Mouse (Mus musculus): ENCODE results near the gene Rimklb. TPM values are rescaled to one million over a fixed set of nuclear protein-coding genes. Genes with fewer than 3 reads are reported as not detected.
A peak's percentile ranks its signal among the peaks of the same experiment; 100 is the strongest.

Rimklb gene
- polyA plus RNA-seq, 1 experiment from 2014 or later: not detected

DNA sequence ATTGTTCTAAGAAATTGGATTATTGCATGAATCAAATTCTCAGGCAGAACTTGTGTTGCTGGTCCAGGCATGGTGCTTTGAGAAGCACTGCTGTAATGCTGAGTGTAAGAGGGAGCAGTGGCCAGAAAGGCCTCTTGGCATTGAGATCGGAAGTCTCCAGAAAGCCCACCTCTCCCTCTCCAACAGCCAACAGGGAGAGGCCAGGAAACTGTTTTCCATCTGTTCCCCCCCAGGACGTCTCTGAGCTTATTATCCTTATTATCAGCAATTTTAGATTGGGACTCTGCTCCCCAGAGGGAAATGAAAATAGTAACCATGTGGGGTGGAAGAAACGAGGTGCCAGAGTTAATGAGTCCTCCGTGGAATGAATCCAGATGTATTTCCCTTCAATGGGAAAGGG, 82.2 kb downstream of the Rimklb start:
- H3K27me3 ChIP-seq: peaks cover 3% of the 10 kb centered on the region
- no peak for DNase-seq (ENCODE audit: low read depth, low spot score)
- CTCF ChIA-PET: interaction anchor here (1.5 kb wide), 1 partner anchor 14 kb away, joined by 5 read pairs; no protein-coding TSS in a partner anchor
- in situ Hi-C loops (cut with MboI; ENCODE audit: low pct_unique_long_range_greater_than_20kb): no loop called here
- POLR2A ChIA-PET: interaction anchor here (0.6 kb wide), 1 partner anchor 137 kb away, joined by 3 read pairs; no protein-coding TSS in a partner anchor
- no peak for TF ChIP-seq CTCF (IDR thresholded peaks at IDR 0.05)
- ATAC-seq: no peak

- ATAC-seq (no peak), DNase-seq (ENCODE audit: low read depth, low spot score) (no peak)
- ChIA-PET CTCF (interaction anchor here (0.7 to 1.2 kb wide), 2 partner anchors 9 to 10 kb away, joined by 4 read pairs; no protein-coding TSS in a partner anchor), POLR2A (no interaction called here)
- no peak for TF ChIP-seq CTCF (IDR thresholded peaks at IDR 0.05)
- in situ Hi-C loops (cut with MboI; ENCODE audit: low pct_unique_long_range_greater_than_20kb): no loop called here
- peaks cover 15% of the 10 kb centered on the region for H3K27me3 ChIP-seq
These were observed 87.3 kb downstream of the Rimklb start for GRCm38 (mm10) chr6:122411281-122411680.

- TF ChIP-seq CTCF (IDR thresholded peaks at IDR 0.05): peak; percentile 71
- in situ Hi-C loops (cut with MboI; ENCODE audit: low pct_unique_long_range_greater_than_20kb): no loop called here
- no peak for ATAC-seq
- peaks cover 15% of the 10 kb centered on the region for H3K27me3 ChIP-seq
- ChIA-PET CTCF (interaction anchor here (1.1 to 1.5 kb wide), 3 partner anchors 9 to 14 kb away, joined by 3 to 5 read pairs (median 4); no protein-coding TSS in a partner anchor), POLR2A (no interaction called here)
- DNase-seq (ENCODE audit: low read depth, low spot score): no peak
These were observed 96.3 kb downstream of the Rimklb start for GRCm38 (mm10) chr6:122402240-122402639.

DNA sequence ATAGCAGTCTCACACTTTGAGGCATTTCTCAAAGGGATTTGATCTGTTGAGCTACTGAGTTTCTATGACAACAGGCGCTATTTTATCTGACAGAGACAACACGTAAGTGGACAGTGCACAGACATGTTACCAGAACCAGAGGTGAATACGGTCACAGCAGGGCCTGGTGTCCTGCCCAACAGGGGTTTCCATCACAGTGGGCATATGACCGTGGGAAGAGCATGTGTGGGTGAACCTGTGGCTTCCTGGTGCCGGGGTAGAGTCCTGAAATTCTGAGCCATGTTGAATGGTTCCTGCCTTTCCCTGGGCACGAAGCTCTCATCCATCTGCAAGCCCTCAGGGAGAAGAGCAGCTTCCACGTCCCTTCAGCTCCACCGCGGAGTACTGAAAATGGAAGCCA, 98.3 kb downstream of the Rimklb start:
- CTCF ChIA-PET: no interaction called here
- no peak for DNase-seq (ENCODE audit: low read depth, low spot score)
- in situ Hi-C loops (cut with MboI; ENCODE audit: low pct_unique_long_range_greater_than_20kb): no loop called here
- H3K27me3 ChIP-seq: peaks cover 6% of the 10 kb centered on the region
- TF ChIP-seq CTCF (IDR thresholded peaks at IDR 0.05): no peak
- ATAC-seq: no peak
- POLR2A ChIA-PET: no interaction called here

Other genes with a start within 250 kb of the Rimklb start
- not detected for gene Klrg1, start 215.9 kb downstream of the Rimklb start, polyA plus RNA-seq (2021)
- gene M6pr, start 190.0 kb downstream of the Rimklb start, polyA plus RNA-seq (2021): 187 TPM
- 41.7 TPM for gene Phc1, start 158.2 kb downstream of the Rimklb start, polyA plus RNA-seq (2021)
- gene Mfap5, start 7.1 kb upstream of the Rimklb start, polyA plus RNA-seq (2021): not detected
- gene Aicda, start 55.0 kb upstream of the Rimklb start, polyA plus RNA-seq (2021): not detected
- 0.04 TPM for gene Apobec1, start 103.7 kb upstream of the Rimklb start, polyA plus RNA-seq (2021)
- not detected for gene Gdf3, start 111.3 kb upstream of the Rimklb start, polyA plus RNA-seq (2021)
- not detected for gene Dppa3, start 127.6 kb upstream of the Rimklb start, polyA plus RNA-seq (2021)
- gene Nanog, start 208.7 kb upstream of the Rimklb start, polyA plus RNA-seq (2021): 0.26 TPM